Mouse (Mus musculus): ENCODE measurements around the gene Olfr623.

Gene Olfr623

GRCm38 (mm10) chr7:103663598-103663997 is at the start of gene Olfr623:
Gene Olfr623, minus strand, starts transcription at chr7:103663698.
- DNase-seq (ENCODE audit: low read depth): no peak

- no peak for DNase-seq (ENCODE audit: low read depth)
Observed at GRCm38 (mm10) chr7:103712024-103712423, 48.5 kb upstream of the Olfr623 start.

GRCm38 (mm10) chr7:103699469-103699868 is 36.0 kb upstream of the Olfr623 start:
- DNase-seq (ENCODE audit: low read depth): no peak

- DNase-seq (ENCODE audit: low read depth): no peak
Observed at GRCm38 (mm10) chr7:103682420-103682819, 18.9 kb upstream of the Olfr623 start, which contains the start of gene Olfr625-ps1. Gene Olfr625-ps1, plus strand, starts transcription at chr7:103682720.

- no peak for DNase-seq (ENCODE audit: low read depth)
Observed at GRCm38 (mm10) chr7:103671091-103671490, 7.6 kb upstream of the Olfr623 start, which contains the start of gene Olfr624. Gene Olfr624, minus strand, starts transcription at chr7:103671191.

GRCm38 (mm10) chr7:103644070-103644469 is 19.4 kb downstream of the Olfr623 start:
- no peak for DNase-seq (ENCODE audit: low read depth)

- no peak for DNase-seq (ENCODE audit: low read depth)
Observed at GRCm38 (mm10) chr7:103642602-103643001, 20.9 kb downstream of the Olfr623 start, which contains the start of gene Olfr622. Gene Olfr622, minus strand, starts transcription at chr7:103642702.

GRCm38 (mm10) chr7:103636795-103637194 is 26.7 kb downstream of the Olfr623 start:
- DNase-seq (ENCODE audit: low read depth): no peak

GRCm38 (mm10) chr7:103612434-103612833 is 51.1 kb downstream of the Olfr623 start, which contains the start of gene Olfr620:
Gene Olfr620, minus strand, starts transcription at chr7:103612534.
- DNase-seq (ENCODE audit: low read depth): no peak
